Mouse (Mus musculus): Measurements from ENCODE around the gene Dnal1. TPM values are rescaled to one million over a fixed set of nuclear protein-coding genes. Genes with fewer than 3 reads are reported as not detected.
A peak's percentile ranks its signal among the peaks of the same experiment; 100 is the strongest.
"Not testable (repeated sequence)": the region's sequence is repeated elsewhere in the genome, so short reads cannot be mapped to it uniquely, and the experiment has no call there.

The Dnal1 gene
- polyA plus RNA-seq, 2 experiments: 6.4 to 15.1 TPM

- TF ChIP-seq POLR2A (IDR thresholded peaks at IDR 0.05; ENCODE audit: borderline replicate concordance, extremely low read depth, insufficient read depth, insufficient read length): no peak
- DNase-seq (ENCODE audit: low spot score) (no peak), ATAC-seq (ENCODE audit: low FRiP score, low read depth) (no peak)
- H3K4me2 ChIP-seq (replicated peaks; ENCODE audit: low read depth, low read length, severe bottlenecking): peak overlapping the region; percentile 66
- peak overlapping the region; percentile 49 for H3K4me3 ChIP-seq (replicated peaks; ENCODE audit: low read length)
- H3K27me3 ChIP-seq (ENCODE audit: control insufficient read depth, insufficient read depth, low read length): no peaks in the 10 kb centered on the region
- H3K4me1 ChIP-seq (ENCODE audit: control insufficient read depth, insufficient read depth, low read length): no peaks in the 10 kb centered on the region
- H3K27ac ChIP-seq (replicated peaks; ENCODE audit: low read depth, low read length): no peak overlapping the region
- no peak overlapping the region for H3K9ac ChIP-seq (ENCODE audit: low read depth, low read length, severe bottlenecking)
- no peaks in the 10 kb centered on the region for H3K36me3 ChIP-seq (ENCODE audit: control insufficient read depth, insufficient read depth, low read length)
- H3K9me3 ChIP-seq (ENCODE audit: control insufficient read depth, low read length): no peaks in the 10 kb centered on the region
- 69% methylated on average over 1 of the region's 1 CpGs for WGBS
These were observed 14.1 kb upstream of the Dnal1 start for GRCm38 (mm10) chr12:84100071-84100470.

- H3K9me3 ChIP-seq (ENCODE audit: control insufficient read depth, low read length); H3K27ac ChIP-seq (replicated peaks; ENCODE audit: low read depth, low read length); H3K27me3 ChIP-seq (ENCODE audit: control insufficient read depth, insufficient read depth, low read length); H3K36me3 ChIP-seq (ENCODE audit: control insufficient read depth, insufficient read depth, low read length); H3K4me1 ChIP-seq (ENCODE audit: control insufficient read depth, insufficient read depth, low read length): not testable (repeated sequence)
- Histone ChIP-seq H3K4me2 (replicated peaks; ENCODE audit: low read depth, low read length, severe bottlenecking) (peak within 1 kb of the TSS; percentile 66), H3K9ac (ENCODE audit: low read depth, low read length, severe bottlenecking) (peak within 1 kb of the TSS; percentile 68), H3K4me3 (replicated peaks; ENCODE audit: low read length) (peak within 1 kb of the TSS; percentile 49)
- 1% methylated on average over 42 of the region's 80 CpGs for WGBS
- ATAC-seq (ENCODE audit: low FRiP score, low read depth) (peak; percentile 68), DNase-seq (ENCODE audit: low spot score) (peak; percentile 62)
- 0 out of 2 replicates have a peak, but pooled peaks have one; percentile 32 for TF ChIP-seq POLR2A (IDR thresholded peaks at IDR 0.05; ENCODE audit: borderline replicate concordance, extremely low read depth, insufficient read depth, insufficient read length)
These were observed 13.3 kb upstream of the Dnal1 start, which contains the start of gene Acot6 for GRCm38 (mm10) chr12:84100604-84101492. Acot6 (plus strand) TSS chr12:84100654.

GRCm38 (mm10) chr12:84101493-84101845, 12.7 kb upstream of the Dnal1 start:
- Histone ChIP-seq H3K27ac (replicated peaks; ENCODE audit: low read depth, low read length) (no peak overlapping the region), H3K27me3 (ENCODE audit: control insufficient read depth, insufficient read depth, low read length) (no peaks in the 10 kb centered on the region), H3K4me1 (ENCODE audit: control insufficient read depth, insufficient read depth, low read length) (no peaks in the 10 kb centered on the region), H3K36me3 (ENCODE audit: control insufficient read depth, insufficient read depth, low read length) (no peaks in the 10 kb centered on the region), H3K9me3 (ENCODE audit: control insufficient read depth, low read length) (no peaks in the 10 kb centered on the region), H3K9ac (ENCODE audit: low read depth, low read length, severe bottlenecking) (peak overlapping the region; percentile 68), H3K4me3 (replicated peaks; ENCODE audit: low read length) (peak overlapping the region; percentile 49), H3K4me2 (replicated peaks; ENCODE audit: low read depth, low read length, severe bottlenecking) (peak overlapping the region; percentile 66)
- 47% methylated on average over 2 of the region's 2 CpGs for WGBS
- DNase-seq (ENCODE audit: low spot score) (no peak), ATAC-seq (ENCODE audit: low FRiP score, low read depth) (no peak)
- no peak for TF ChIP-seq POLR2A (IDR thresholded peaks at IDR 0.05; ENCODE audit: borderline replicate concordance, extremely low read depth, insufficient read depth, insufficient read length)

GRCm38 (mm10) chr12:84107012-84107411, 7.2 kb upstream of the Dnal1 start:
- Histone ChIP-seq H3K4me3 (replicated peaks; ENCODE audit: low read length) (no peak overlapping the region), H3K27me3 (ENCODE audit: control insufficient read depth, insufficient read depth, low read length) (no peaks in the 10 kb centered on the region), H3K9me3 (ENCODE audit: control insufficient read depth, low read length) (no peaks in the 10 kb centered on the region), H3K27ac (replicated peaks; ENCODE audit: low read depth, low read length) (no peak overlapping the region), H3K4me2 (replicated peaks; ENCODE audit: low read depth, low read length, severe bottlenecking) (no peak overlapping the region), H3K9ac (ENCODE audit: low read depth, low read length, severe bottlenecking) (no peak overlapping the region), H3K4me1 (ENCODE audit: control insufficient read depth, insufficient read depth, low read length) (no peaks in the 10 kb centered on the region), H3K36me3 (ENCODE audit: control insufficient read depth, insufficient read depth, low read length) (no peaks in the 10 kb centered on the region)
- ATAC-seq (ENCODE audit: low FRiP score, low read depth) (no peak), DNase-seq (ENCODE audit: low spot score) (no peak)
- TF ChIP-seq POLR2A (IDR thresholded peaks at IDR 0.05; ENCODE audit: borderline replicate concordance, extremely low read depth, insufficient read depth, insufficient read length): no peak
- WGBS: 72% methylated on average over 3 of the region's 3 CpGs

DNA sequence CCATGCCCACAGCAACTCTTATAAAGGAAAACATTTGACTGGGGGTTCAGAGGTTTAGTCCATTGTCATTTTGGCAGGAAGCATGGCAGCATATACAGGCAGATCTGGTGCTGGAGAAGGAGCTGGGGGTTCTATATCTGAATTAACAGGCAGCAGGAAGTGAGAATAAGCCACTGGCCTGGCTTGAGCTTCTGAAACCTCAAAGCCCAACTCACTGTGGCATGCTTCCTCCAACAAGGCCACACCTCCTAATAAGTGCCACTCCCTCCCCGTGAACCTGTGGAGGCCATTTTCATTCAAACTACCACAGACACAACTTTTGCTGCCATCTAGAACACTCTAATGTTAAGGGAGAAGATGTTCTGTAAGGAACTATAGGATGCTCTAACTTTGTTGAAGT, 6.5 kb upstream of the Dnal1 start:
- H3K4me3 ChIP-seq (replicated peaks; ENCODE audit: low read length): no peak overlapping the region
- H3K9ac ChIP-seq (ENCODE audit: low read depth, low read length, severe bottlenecking): no peak overlapping the region
- TF ChIP-seq POLR2A (IDR thresholded peaks at IDR 0.05; ENCODE audit: borderline replicate concordance, extremely low read depth, insufficient read depth, insufficient read length): no peak
- WGBS: 67% methylated on average over 1 of the region's 1 CpGs
- no peaks in the 10 kb centered on the region for H3K9me3 ChIP-seq (ENCODE audit: control insufficient read depth, low read length)
- no peak overlapping the region for H3K27ac ChIP-seq (replicated peaks; ENCODE audit: low read depth, low read length)
- no peaks in the 10 kb centered on the region for H3K4me1 ChIP-seq (ENCODE audit: control insufficient read depth, insufficient read depth, low read length)
- H3K4me2 ChIP-seq (replicated peaks; ENCODE audit: low read depth, low read length, severe bottlenecking): no peak overlapping the region
- ATAC-seq (ENCODE audit: low FRiP score, low read depth) (no peak), DNase-seq (ENCODE audit: low spot score) (no peak)
- H3K36me3 ChIP-seq (ENCODE audit: control insufficient read depth, insufficient read depth, low read length): no peaks in the 10 kb centered on the region
- no peaks in the 10 kb centered on the region for H3K27me3 ChIP-seq (ENCODE audit: control insufficient read depth, insufficient read depth, low read length)

Data from limb, embryonic 14.5 days (tissue).